Mouse (Mus musculus): Measurements from ENCODE around the gene Csrp2. TPM values are rescaled to one million over a fixed set of nuclear protein-coding genes. Genes with fewer than 3 reads are reported as not detected.

Gene Csrp2
- 26.2 and 36.6 TPM in 2 replicates for polyA plus RNA-seq (2012; rRNA removed)

- DNase-seq (ENCODE audit: low read depth) = no peak
Measured at GRCm38 (mm10) chr10:110919531-110920343, at the start of gene Csrp2. Csrp2 (plus strand) TSS chr10:110919789.

- DNase-seq (ENCODE audit: low read depth) = no peak
Measured at GRCm38 (mm10) chr10:110874853-110875252, 44.7 kb upstream of the Csrp2 start.

- DNase-seq (ENCODE audit: low read depth) = no peak
Measured at GRCm38 (mm10) chr10:110876956-110877355, 42.6 kb upstream of the Csrp2 start.

GRCm38 (mm10) chr10:110877851-110878250, 41.7 kb upstream of the Csrp2 start:
- no peak for DNase-seq (ENCODE audit: low read depth)

GRCm38 (mm10) chr10:110878641-110879040, 40.9 kb upstream of the Csrp2 start:
- no peak for DNase-seq (ENCODE audit: low read depth)

GRCm38 (mm10) chr10:110879426-110880066, 40.0 kb upstream of the Csrp2 start:
- no peak for DNase-seq (ENCODE audit: low read depth)

GRCm38 (mm10) chr10:110881346-110881745, 38.2 kb upstream of the Csrp2 start:
- DNase-seq (ENCODE audit: low read depth) = no peak

GRCm38 (mm10) chr10:110882701-110883100, 36.9 kb upstream of the Csrp2 start:
- no peak for DNase-seq (ENCODE audit: low read depth)

GRCm38 (mm10) chr10:110890656-110891272, 28.8 kb upstream of the Csrp2 start:
- no peak for DNase-seq (ENCODE audit: low read depth)

- peak; percentile 87 for DNase-seq (ENCODE audit: low read depth)
Measured at GRCm38 (mm10) chr10:110899744-110900501, 19.7 kb upstream of the Csrp2 start.

- no peak for DNase-seq (ENCODE audit: low read depth)
Measured at GRCm38 (mm10) chr10:110903862-110904261, 15.7 kb upstream of the Csrp2 start.

- no peak for DNase-seq (ENCODE audit: low read depth)
Measured at GRCm38 (mm10) chr10:110916666-110917344, 2.8 kb upstream of the Csrp2 start.

GRCm38 (mm10) chr10:110917521-110917920, 2.1 kb upstream of the Csrp2 start:
- no peak for DNase-seq (ENCODE audit: low read depth)

GRCm38 (mm10) chr10:110918414-110919391, 886 bp upstream of the Csrp2 start:
- no peak for DNase-seq (ENCODE audit: low read depth)

- DNase-seq (ENCODE audit: low read depth) = no peak
Measured at GRCm38 (mm10) chr10:110920368-110920950, 870 bp downstream of the Csrp2 start.

- DNase-seq (ENCODE audit: low read depth) = no peak
Measured at GRCm38 (mm10) chr10:110921890-110922289, 2.3 kb downstream of the Csrp2 start.

- DNase-seq (ENCODE audit: low read depth) = no peak
Measured at GRCm38 (mm10) chr10:110922612-110923011, 3.0 kb downstream of the Csrp2 start.

GRCm38 (mm10) chr10:110927491-110927890, 7.9 kb downstream of the Csrp2 start:
- DNase-seq (ENCODE audit: low read depth) = no peak

- no peak for DNase-seq (ENCODE audit: low read depth)
Measured at GRCm38 (mm10) chr10:110929756-110930155, 10.2 kb downstream of the Csrp2 start.
